Mouse (Mus musculus) embryonic fibroblast, embryonic 13.5 days (primary cell): ENCODE measurements around the gene Rabgap1l.

Source experiments
- CTCF ChIP-seq: IDR thresholded peaks from 2 replicates; pipeline ENCODE4 v1.5.1; 2011; ENCODE audit warnings: mild to moderate bottlenecking, control low read depth, low read length, moderate library complexity, borderline replicate concordance; ENCODE audit not compliant: insufficient read depth
- POLR2A ChIP-seq: IDR thresholded peaks from 2 replicates; pipeline ENCODE4 v1.6.1; 2011; ENCODE audit warnings: low read depth, mild to moderate bottlenecking, control low read depth, low read length, moderate library complexity

DNA sequence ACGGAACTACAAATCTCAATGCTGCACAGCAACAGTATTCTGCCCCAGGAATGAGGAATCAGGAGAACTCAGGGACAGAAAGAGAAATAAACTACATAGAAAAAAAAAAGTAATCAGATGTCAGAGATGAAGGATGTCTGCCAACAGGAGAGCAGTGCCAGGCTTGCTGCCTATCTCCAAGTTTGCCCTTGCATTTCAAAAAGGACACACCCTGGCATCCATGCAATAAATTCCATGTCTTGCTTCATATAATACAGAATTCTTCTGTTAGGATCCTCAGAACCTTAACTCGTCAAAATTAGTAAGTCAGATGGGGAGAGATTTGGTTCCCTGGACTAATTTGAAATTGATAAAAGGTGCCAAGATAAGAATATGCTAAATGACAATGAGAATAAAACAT, 492.3 kb downstream of the Rabgap1l start:
- TF ChIP-seq CTCF (no peak), POLR2A (no peak)
